Mouse (Mus musculus) E14TG2a.4 (cell line): ENCODE results near the gene Slc38a8.

Experiments
- H3K27me3 ChIP-seq: 2 replicates; pipeline ENCODE4 v1.6.1; 2014; ENCODE audit warnings: low read length, control low read depth; ENCODE audit not compliant: insufficient read depth
- H3K36me3 ChIP-seq: 2 replicates; pipeline ENCODE4 v1.6.1; 2014; ENCODE audit warnings: low read length, control low read depth; ENCODE audit not compliant: insufficient read depth
- H3K4me1 ChIP-seq: replicated peaks from 2 replicates; pipeline ENCODE4 v1.6.1; 2014; ENCODE audit warnings: low read depth, low read length, control low read depth
- H3K4me3 ChIP-seq: replicated peaks from 2 replicates; pipeline ENCODE4 v1.5.1; 2014; ENCODE audit warnings: mild to moderate bottlenecking, low read length
- H3K9me3 ChIP-seq: 2 replicates; pipeline ENCODE4 v1.6.1; 2014; ENCODE audit warnings: low read length, control low read depth
- CTCF ChIP-seq: conservative IDR thresholded peaks from 2 replicates; pipeline ENCODE4 v1.5.1; 2014; ENCODE audit warnings: low read length
- NANOG ChIP-seq: IDR thresholded peaks from 2 replicates; pipeline ENCODE4 v1.6.1; 2014; ENCODE audit warnings: borderline replicate concordance, low read length, mixed read lengths
- POU5F1 ChIP-seq: IDR thresholded peaks from 2 replicates; pipeline ENCODE4 v1.6.1; 2014; ENCODE audit warnings: low read length, borderline replicate concordance

Slc38a8 gene

DNA sequence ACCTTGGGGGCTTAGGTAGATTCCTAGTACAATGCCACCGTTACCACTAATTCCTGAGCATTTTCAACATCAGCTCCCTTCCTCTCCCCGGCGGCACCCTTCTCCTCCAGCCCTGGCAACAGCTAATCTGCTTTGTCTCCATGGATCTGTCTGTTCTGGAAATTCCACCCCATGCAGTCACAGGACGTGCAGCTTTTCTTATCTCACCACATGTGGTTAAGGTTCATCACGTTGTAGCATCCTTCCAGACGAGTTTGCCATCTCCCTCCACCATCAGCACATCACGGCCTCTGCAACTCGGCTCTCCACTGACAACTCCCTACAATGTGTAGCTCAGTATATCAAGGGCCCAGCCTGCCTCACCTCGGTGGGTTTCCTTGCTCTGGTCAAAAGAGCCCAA, 4.0 kb upstream of the Slc38a8 start:
- peaks cover 7% of the 10 kb centered on the region; the same call in 1 of the 2 replicates for H3K27me3 ChIP-seq
- TF ChIP-seq POU5F1 (no peak), NANOG (no peak), CTCF (no peak)
- H3K4me1 ChIP-seq, result peaks cover 61% of the 10 kb centered on the region
- H3K9me3 ChIP-seq, result no peaks in the 10 kb centered on the region
- peaks cover 57% of the 10 kb centered on the region for H3K36me3 ChIP-seq
- no peak overlapping the region for H3K4me3 ChIP-seq

DNA sequence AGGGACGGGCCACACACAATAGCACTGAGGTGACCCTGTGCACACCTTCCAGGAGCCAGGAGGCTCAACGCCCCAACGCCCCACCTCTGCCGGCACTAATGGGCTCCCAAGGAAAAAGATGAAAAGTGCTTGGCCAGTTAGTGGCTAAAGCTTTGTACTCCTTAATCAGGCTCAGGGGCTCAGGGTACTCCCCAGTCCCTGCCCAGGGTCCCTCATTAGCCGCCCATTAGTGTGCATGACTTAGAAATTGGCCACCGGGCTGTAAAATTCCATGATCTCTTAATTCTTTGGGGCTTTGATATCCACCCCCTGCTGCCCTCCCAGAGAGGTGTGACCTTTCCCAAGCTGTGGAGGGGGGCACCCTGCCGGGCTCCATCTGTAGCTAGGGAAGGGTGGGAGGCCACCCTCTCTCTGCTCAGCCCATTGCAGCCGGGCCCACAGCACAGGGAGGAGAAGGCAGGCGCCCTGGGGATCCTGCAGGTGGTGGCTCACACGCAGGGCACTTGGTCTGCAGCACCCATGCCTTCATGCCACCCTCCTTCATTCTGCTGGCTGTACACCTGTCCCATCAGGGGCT, 1.8 kb upstream of the Slc38a8 start:
- TF ChIP-seq CTCF, result no peak
- no peak for TF ChIP-seq POU5F1
- no peak for TF ChIP-seq NANOG
- Histone ChIP-seq H3K9me3 (no peaks in the 10 kb centered on the region), H3K4me3 (no peak overlapping the region), H3K4me1 (peaks cover 78% of the 10 kb centered on the region), H3K27me3 (peaks cover 7% of the 10 kb centered on the region; the same call in 1 of the 2 replicates), H3K36me3 (peaks cover 35% of the 10 kb centered on the region)

DNA sequence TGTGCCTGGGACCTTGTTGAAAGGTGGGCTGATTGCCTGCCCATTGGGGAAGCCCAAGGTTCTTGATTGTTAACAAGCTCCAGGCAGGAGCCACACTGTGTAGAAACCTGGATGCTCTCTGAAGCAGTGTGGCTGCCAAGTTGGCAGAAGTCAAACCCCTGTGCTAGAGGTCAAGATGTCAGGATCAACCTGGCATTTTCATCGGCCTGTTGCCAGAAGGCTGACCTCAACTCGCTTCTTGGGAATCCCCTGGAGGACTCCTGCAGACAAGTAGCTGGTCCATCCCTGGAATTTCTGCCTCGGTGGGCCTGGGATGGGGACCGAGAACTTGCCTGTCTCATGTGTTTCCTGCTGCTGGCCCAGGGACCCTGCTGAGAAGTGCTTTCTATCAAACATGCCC, 613 bp upstream of the Slc38a8 start:
- H3K4me3 ChIP-seq, result no peak overlapping the region
- H3K36me3 ChIP-seq, result peaks cover 23% of the 10 kb centered on the region
- H3K4me1 ChIP-seq, result peaks cover 89% of the 10 kb centered on the region
- H3K9me3 ChIP-seq, result no peaks in the 10 kb centered on the region
- TF ChIP-seq CTCF (no peak), NANOG (no peak), POU5F1 (no peak)
- H3K27me3 ChIP-seq, result peaks cover 7% of the 10 kb centered on the region; the same call in 1 of the 2 replicates

DNA sequence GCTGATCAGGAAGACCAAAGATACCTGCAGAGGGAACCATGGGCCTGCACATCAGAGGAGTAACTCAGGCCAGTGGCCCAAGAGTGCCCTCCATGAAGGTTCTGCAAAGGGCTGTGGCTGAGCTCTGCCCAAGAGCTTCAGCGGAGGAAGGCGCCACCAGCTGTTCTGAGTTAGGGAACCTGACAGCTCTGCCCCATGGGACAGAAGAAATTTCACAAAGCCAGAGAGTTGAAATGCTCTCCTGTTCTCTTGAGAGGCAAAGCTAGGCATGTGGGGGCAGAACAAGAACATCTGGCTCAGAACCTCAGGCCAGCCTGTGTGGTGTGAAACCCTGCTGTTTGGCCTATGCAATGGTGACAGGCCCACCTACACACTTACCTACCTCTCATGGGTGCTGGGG, 1.7 kb downstream of the Slc38a8 start:
- TF ChIP-seq NANOG (no peak), POU5F1 (no peak), CTCF (no peak)

DNA sequence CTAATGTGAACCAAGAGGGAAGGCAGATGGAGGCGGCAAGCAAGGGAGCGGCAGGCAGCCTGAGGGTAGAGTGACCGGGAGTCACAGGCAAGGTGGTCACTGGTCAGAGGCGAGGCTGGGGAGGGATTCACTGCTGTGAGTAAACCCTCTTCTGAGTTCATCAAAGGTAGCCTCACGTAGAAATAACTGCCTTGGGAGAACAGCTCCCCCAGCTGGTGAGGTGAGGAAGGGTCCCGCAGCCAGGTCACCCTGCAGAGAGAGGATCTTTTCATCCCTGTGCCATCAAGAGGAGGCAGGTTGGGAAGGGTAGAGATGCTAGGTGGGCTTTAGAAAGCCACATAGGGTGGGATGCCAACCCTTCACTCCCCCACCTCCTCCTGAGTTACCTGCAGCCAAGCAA, 4.7 kb downstream of the Slc38a8 start:
- no peak overlapping the region for H3K4me3 ChIP-seq
- H3K27me3 ChIP-seq, result peaks cover 14% of the 10 kb centered on the region
- no peaks in the 10 kb centered on the region for H3K9me3 ChIP-seq
- no peaks in the 10 kb centered on the region for H3K36me3 ChIP-seq
- peaks cover 81% of the 10 kb centered on the region for H3K4me1 ChIP-seq
- peak; percentile 89 for TF ChIP-seq CTCF
- no peak for TF ChIP-seq NANOG

More for the DNA sequence above, 1.7 kb downstream of the Slc38a8 start:
- H3K9me3 ChIP-seq, result no peaks in the 10 kb centered on the region
- peaks cover 10% of the 10 kb centered on the region for H3K27me3 ChIP-seq
- no peak overlapping the region; the same call in 1 of the 2 replicates for H3K4me3 ChIP-seq
- peaks cover 82% of the 10 kb centered on the region for H3K4me1 ChIP-seq
- H3K36me3 ChIP-seq, result 0 out of 2 replicates have a peak, but pooled peaks cover 4% of the 10 kb centered on the region

DNA sequence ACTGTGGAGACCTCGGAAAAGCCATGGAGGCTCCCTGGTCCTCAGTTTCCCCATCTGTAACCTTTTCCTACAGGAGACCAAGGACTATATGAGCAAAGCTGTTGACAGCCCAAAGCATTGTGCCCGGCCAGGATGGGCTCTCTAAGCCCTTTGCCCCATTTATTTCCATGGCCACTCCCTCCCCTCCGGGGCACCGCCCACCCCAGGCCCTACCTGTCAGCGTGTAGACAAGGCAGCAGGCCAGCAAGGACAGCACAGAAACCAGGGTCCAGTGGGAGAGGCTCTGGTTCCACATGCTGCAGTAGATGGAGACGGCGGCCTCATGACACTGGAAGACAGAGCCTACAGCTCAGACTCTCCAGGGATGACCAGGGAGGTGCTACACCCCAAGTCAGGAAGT, 14.4 kb downstream of the Slc38a8 start:
- no peaks in the 10 kb centered on the region for H3K36me3 ChIP-seq
- H3K4me3 ChIP-seq, result peak overlapping the region; percentile 37; the same call in 1 of the 2 replicates
- peaks cover 1% of the 10 kb centered on the region; the same call in 1 of the 2 replicates for H3K27me3 ChIP-seq
- H3K9me3 ChIP-seq, result no peaks in the 10 kb centered on the region
- H3K4me1 ChIP-seq, result peaks cover 58% of the 10 kb centered on the region
- TF ChIP-seq NANOG (no peak), CTCF (no peak), POU5F1 (no peak)

DNA sequence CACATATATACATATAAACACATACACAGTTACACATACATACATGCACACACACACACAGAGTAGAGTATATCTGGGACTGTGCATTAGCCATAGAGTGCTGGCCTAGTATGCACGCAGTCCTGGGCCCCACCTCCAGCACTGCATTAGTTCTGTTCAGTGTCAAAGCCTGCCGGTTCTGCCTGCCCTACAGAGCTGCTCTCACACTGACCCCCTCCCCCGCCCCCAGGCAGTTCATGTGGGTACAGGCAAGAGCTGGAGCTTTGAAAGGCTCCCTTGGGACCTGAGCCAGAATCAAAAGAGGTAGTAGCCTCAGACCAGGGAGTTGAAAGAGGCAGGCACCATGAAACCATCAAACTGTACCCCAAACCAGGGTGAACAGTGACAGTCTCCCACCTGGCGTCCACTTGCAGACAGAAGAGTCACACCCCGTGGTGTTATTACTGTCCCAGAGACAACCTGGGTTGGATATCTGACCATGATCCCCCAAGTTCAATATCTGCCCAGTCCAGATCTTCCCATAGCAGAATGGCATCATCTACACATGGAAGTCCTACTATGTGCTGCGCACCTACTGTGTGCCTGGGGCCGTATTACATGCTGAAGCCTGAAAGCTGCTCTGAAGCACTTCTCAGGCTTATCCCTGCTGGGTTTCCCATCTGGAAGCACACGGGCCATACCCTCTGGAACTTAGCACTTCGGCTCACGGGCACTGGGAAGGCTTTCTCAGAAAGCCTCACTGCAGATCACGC, 17.2 kb downstream of the Slc38a8 start:
- TF ChIP-seq CTCF (no peak), NANOG (no peak), POU5F1 (no peak)
- Histone ChIP-seq H3K36me3 (no peaks in the 10 kb centered on the region), H3K9me3 (no peaks in the 10 kb centered on the region; the same call in 1 of the 2 replicates), H3K4me1 (peaks cover 45% of the 10 kb centered on the region), H3K4me3 (no peak overlapping the region), H3K27me3 (peaks cover 22% of the 10 kb centered on the region)

DNA sequence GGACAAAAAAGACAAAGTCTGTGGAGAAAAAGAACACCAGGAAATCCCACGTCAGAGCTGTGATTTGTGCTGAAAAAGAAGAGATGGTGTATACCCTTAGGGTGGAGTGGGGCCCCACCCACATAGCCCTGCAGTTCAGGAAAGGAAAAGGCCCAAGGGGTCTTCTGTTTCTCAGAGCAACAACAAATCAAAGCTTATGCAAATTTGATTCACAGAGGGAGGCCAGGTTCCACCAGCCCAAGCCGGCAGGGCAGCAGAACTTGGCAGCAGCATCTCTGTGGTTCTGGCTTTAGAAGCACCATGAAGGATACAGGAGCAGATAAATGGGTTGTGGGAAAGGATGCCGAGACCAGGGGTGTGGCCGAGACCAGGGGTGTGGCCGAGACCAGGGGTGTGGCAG, 22.8 kb downstream of the Slc38a8 start:
- H3K36me3 ChIP-seq, result no peaks in the 10 kb centered on the region
- no peak overlapping the region for H3K4me3 ChIP-seq
- peaks cover 35% of the 10 kb centered on the region for H3K27me3 ChIP-seq
- no peaks in the 10 kb centered on the region; the same call in 1 of the 2 replicates for H3K9me3 ChIP-seq
- H3K4me1 ChIP-seq, result peaks cover 32% of the 10 kb centered on the region
- TF ChIP-seq NANOG (no peak), CTCF (no peak), POU5F1 (no peak)

DNA sequence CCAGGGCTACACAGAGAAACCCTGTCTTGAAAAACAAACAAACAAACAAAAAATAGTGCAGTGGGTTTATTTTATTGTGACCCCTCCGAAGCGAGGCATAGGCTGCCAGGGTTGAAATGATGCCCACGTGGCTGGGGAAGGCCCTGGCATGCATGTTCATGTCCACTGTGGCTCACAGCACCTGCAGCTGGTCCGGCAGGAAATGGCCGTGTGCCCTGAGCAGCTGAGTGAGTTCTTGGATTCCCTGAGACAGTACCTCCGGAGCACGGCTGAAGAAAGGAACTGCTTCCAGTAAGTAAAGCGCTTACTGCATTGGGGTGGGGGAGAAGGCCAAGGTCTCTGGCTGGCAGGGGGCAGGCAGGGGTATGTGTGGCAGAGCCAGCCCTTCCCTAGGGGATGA, 33.4 kb downstream of the Slc38a8 start:
- TF ChIP-seq NANOG (no peak), CTCF (no peak), POU5F1 (no peak)
- no peaks in the 10 kb centered on the region for H3K36me3 ChIP-seq
- H3K9me3 ChIP-seq, result no peaks in the 10 kb centered on the region
- H3K4me1 ChIP-seq, result peaks cover 71% of the 10 kb centered on the region
- H3K4me3 ChIP-seq, result no peak overlapping the region
- H3K27me3 ChIP-seq, result peaks cover 54% of the 10 kb centered on the region
